Mouse (Mus musculus) adrenal gland, adult (tissue): ENCODE data around the gene Snx11.
A peak's percentile ranks its signal among the peaks of the same experiment; 100 is the strongest.
"Not testable (repeated sequence)": the region's sequence is repeated elsewhere in the genome, so short reads cannot be mapped to it uniquely, and the experiment has no call there.

Source experiments
- DNase-seq, 2 experiments: peaks; one replicate each; pipeline ENCODE4 v3.0.0; 2022 to 2023; ENCODE audit warnings: low spot score in 1 of 2; ENCODE audit not compliant: inconsistent age in 2 of 2

Snx11 gene

GRCm38 (mm10) chr11:96776968-96777962, at the start of gene Snx11:
Gene Snx11 (minus strand): TSS chr11:96777559.
- peak; percentile 100 for DNase-seq

GRCm38 (mm10) chr11:96826481-96826880, 49.1 kb upstream of the Snx11 start:
- peak in 1 of 2 experiments; percentile 76 for DNase-seq

- peak; percentile 88 to 89 for DNase-seq
Observed at GRCm38 (mm10) chr11:96824783-96825495, 47.6 kb upstream of the Snx11 start.

DNA sequence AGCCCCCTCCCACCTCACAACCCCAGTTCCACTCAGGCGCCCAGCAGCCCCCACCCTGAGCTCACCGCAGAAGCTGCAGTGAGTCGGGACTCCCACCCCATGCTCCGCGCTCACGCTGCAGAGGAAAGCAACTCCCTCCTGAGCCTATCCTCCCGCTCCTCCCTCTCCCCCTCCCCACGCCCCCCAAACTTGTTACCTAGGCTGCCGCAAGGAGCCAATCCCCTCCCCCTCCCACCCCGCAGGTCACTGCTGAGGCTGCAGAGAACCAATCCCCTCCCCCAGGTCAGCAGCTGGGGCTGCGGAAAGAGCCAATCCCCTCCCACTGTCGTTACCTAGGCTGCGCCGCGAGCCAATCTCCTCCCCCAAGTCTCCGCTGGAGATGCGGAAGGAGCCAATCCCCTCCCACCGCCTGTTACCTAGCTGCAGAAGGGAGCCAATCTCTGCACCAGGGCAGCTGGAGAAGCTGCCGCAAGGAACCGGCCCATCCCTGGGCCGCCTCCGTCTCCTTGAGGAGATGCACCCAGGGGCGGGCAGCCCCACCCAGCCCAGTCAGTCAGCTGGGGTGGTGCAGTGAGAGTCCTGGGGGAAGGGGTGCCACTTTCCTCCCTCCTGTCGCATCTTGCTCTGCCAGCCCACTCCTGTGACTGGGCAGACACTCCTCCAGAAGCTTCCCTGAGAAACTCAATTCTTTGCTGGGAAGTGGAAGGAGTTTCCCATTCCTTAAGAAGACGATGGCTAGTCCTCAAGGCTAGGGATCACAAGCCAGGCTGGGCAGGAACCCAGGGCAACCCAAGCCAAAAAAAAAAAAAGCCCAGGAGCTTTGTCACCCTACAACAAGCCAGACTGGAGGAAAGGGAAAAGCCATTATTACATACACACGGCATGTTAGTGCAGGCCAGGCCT, 46.8 kb upstream of the Snx11 start:
- DNase-seq = peak; percentile 95 to 96

DNA sequence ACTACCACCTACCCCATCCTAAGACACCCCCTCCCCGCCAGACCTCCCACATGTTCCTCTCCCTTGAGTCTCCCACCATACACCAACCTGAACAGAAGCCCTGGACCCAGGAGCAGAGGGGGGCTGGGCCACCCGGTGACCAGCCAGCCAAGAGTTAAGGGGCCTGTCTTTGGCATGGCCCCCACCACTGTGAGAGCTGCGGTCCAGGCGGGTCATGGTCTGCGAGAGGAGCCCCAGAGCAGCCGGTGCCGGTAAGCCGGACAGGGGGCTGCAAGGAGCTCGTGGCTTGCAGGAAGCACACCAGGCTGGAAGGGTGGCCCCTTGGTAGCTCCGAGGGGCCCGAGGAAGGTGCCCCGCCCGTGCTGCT, 46.1 kb upstream of the Snx11 start:
- DNase-seq = peak; percentile 63 to 79

- DNase-seq = peak; percentile 84 to 93
Observed at GRCm38 (mm10) chr11:96822675-96823470, 45.5 kb upstream of the Snx11 start.

DNA sequence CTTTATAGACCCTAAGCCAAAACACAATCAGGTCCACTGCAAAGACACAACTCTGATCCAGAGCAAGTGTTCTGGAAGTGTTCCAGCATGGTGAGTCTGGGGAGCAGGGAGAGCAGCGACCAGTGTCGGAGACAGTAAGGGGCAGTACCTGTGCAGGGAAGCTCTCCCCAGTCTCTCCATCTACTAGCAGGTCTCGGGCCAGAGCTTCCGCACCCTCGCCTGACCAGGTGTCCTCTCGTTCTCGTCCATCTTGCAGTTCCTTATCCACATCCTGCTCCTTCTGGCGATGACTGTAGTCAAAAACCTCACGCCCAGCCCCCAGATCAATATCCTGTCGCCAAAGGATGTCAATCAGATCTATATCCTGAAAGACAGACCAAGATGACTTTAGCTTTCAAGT, 44.6 kb upstream of the Snx11 start:
- peak in 1 of 2 experiments; percentile 65 for DNase-seq

GRCm38 (mm10) chr11:96818128-96818710, 40.9 kb upstream of the Snx11 start:
- DNase-seq = peak in 1 of 2 experiments; percentile 35

DNA sequence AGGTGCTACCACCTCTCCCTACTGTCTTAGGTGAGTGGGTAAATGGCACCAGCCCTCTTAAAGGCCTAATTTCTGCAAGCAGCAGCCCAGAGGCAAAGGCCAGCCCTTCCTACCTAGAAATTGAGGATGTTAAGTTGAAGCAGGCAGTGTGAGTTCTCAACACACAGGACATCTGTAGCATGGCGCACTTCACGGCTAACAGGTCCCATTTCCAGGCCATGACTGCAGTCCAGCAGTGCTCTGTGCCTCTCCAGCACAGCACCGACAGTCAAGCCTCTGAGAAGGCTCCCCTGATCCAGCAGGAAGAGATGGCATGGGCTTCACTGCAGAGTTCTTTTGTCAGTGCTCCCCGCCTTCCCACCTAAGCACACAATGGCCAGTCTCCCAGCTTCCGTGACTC, 39.6 kb upstream of the Snx11 start:
- peak in 1 of 2 experiments; percentile 52 for DNase-seq

GRCm38 (mm10) chr11:96816494-96816893, 39.1 kb upstream of the Snx11 start:
- no peak for DNase-seq

- DNase-seq = no peak
Observed at GRCm38 (mm10) chr11:96815895-96816294, 38.5 kb upstream of the Snx11 start.

DNA sequence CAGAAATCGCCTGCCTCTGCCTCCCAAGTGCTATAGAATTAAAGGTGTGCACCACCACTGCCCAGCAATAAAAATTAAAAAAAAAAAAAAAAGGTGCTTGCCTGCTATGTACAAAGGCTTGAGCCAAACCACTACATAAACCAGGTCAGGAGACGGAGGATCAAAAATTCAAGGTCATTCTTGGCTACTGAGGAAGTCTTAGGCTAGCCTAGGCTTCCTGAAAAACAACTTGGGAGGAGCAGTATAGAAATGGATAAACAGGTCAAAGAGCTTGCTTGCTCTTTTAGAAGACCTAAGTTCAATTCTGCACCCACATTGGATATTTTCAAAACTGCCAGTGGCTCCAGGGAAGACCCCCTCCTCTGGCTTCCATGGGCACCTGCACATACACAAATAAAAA, 37.1 kb upstream of the Snx11 start:
- DNase-seq = no peak

GRCm38 (mm10) chr11:96813920-96814319, 36.6 kb upstream of the Snx11 start:
- peak in 1 of 2 experiments; percentile 51 for DNase-seq

DNA sequence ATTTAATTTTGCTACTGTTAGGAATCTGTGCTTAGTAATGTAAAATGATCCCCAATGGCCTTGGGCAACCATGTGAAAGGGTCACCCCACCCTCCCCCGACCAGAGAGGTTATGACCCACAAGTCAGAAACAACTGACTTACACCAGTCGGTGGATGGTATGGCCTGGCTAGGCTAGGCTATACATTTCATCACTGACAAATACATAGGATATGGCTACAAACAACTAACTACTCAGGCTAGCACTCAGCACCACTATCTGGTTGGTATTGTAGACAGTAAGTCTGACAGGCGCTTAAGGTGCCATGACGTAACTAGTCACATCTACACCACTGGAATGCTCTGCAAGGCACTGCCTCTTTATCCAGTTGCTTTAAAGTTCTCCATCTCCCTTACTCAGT, 36.1 kb upstream of the Snx11 start:
- peak in 1 of 2 experiments; percentile 48 for DNase-seq

DNA sequence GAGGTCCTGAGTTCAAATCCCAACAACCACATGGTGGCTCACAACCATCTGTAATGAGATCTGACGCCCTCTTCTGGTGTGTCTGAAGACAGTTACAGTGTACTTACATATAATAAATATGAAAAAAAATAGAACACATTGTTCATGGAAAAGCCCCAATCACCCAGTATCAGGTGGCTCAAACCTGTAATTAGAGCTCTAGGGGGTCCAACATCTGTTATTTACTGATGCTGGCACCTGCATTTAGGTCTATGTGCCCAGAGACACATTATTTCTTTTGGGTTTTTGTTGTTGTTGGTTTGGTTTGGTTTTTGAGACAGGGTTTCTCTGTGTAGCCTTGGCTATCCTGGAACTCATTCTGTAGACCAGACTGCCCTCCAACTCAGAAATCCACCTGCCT, 33.8 kb upstream of the Snx11 start:
- not testable (repeated sequence) for DNase-seq

- no peak for DNase-seq
Observed at GRCm38 (mm10) chr11:96809562-96810235, 32.3 kb upstream of the Snx11 start.

DNA sequence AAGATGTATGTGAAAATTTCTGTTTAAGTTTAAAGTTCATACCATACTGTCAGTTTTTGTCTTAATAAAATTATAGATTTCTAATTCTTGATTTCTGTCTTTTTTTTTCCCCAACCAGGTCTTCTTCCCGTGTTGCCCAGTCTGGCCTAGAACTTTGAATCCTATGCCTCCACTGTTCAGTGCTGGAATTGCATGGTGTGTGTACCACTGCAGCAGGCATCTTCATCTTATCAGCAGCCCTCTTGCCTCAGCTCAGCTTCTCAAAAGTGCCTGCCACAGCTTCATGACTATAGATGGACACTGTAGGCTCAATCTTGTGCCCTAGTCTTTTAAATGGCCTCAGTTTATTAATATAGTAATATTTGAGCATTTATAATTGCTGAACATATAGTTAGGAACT, 30.7 kb upstream of the Snx11 start:
- peak in 1 of 2 experiments; percentile 55 for DNase-seq

DNA sequence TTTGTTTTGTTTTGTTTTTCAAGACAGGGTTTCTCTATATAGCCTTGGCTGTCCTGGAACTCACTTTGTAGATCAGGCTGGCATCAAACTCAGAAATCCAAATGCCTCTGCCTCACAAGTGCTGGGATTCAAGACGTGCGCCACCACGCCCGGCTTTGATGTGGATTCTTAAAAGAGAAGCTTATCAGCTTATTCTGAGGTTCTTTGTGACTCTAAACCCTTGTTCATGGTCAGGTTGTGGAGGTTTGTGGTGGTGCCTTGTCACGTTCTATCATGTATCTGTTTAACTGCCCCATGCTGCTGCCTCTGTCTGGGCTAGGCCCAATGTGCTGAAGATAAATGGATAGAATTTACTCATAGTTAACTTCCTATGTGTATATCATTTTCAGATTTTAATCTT, 28.2 kb upstream of the Snx11 start:
- no peak for DNase-seq

- no peak for DNase-seq
Observed at GRCm38 (mm10) chr11:96799511-96799910, 22.2 kb upstream of the Snx11 start.
